Mouse (Mus musculus) liver, postnatal 0 days (tissue): Measurements from ENCODE around the gene Slc4a3.

Source experiments
- CTCF ChIP-seq: sonication (generic); IDR thresholded peaks from 2 replicates; pipeline ENCODE4 v1.5.1; 2016; ENCODE audit warnings: antibody characterized with exemption, low read depth
- EP300 ChIP-seq: IDR thresholded peaks from 2 replicates; pipeline ENCODE4 v1.6.1; 2016; ENCODE audit warnings: antibody characterized with exemption, low read depth, mild to moderate bottlenecking

GRCm38 (mm10) chr1:75524679-75525078 is 21.4 kb upstream of the Slc4a3 start:
- TF ChIP-seq CTCF (no peak), EP300 (no peak)
